Mouse (Mus musculus) liver, embryonic 16.5 days (tissue): ENCODE data around the gene Dscam. TPM values are rescaled to one million over a fixed set of nuclear protein-coding genes. Genes with fewer than 3 reads are reported as not detected.

Source experiments
- ATAC-seq: fragments of 200-750 bp; cut with Nextera tagmentation; 2 replicates; pipeline ENCODE4 v1.8.0; 2017; ENCODE audit warnings: low read depth, mild to moderate bottlenecking, moderate number of reproducible peaks, moderate library complexity
- H3K27ac ChIP-seq: fragments of 300-500 bp; sonication (generic); 2 replicates; pipeline ENCODE4 v1.5.1; 2014; ENCODE audit warnings: mild to moderate bottlenecking, low read length
- H3K27me3 ChIP-seq: fragments of 300-500 bp; sonication (generic); 2 replicates; pipeline ENCODE4 v1.6.1; 2014; ENCODE audit warnings: low read depth, low read length, mixed read lengths; ENCODE audit not compliant: control insufficient read depth, insufficient read depth
- H3K36me3 ChIP-seq: fragments of 300-500 bp; sonication (generic); 2 replicates; pipeline ENCODE4 v1.6.1; 2014; ENCODE audit warnings: mild to moderate bottlenecking; ENCODE audit not compliant: control insufficient read depth, insufficient read depth
- H3K4me1 ChIP-seq: fragments of 300-500 bp; sonication (generic); 2 replicates; pipeline ENCODE4 v1.6.1; 2014; ENCODE audit warnings: low read depth, low read length, mixed read lengths; ENCODE audit not compliant: control insufficient read depth
- H3K4me2 ChIP-seq: fragments of 300-500 bp; sonication (generic); 2 replicates; pipeline ENCODE4 v1.6.1; 2014; ENCODE audit warnings: low read depth, low read length, mixed read lengths
- H3K4me3 ChIP-seq: fragments of 300-500 bp; sonication (generic); 2 replicates; pipeline ENCODE4 v1.5.1; 2014; ENCODE audit warnings: low read depth, mild to moderate bottlenecking, low read length
- H3K9ac ChIP-seq: fragments of 300-500 bp; sonication (generic); 2 replicates; pipeline ENCODE4 v1.6.1; 2014; ENCODE audit warnings: low read depth, low read length
- H3K9me3 ChIP-seq: fragments of 300-500 bp; sonication (generic); replicated peaks from 2 replicates; pipeline ENCODE4 v1.6.1; 2016; ENCODE audit warnings: low read length; ENCODE audit not compliant: control insufficient read depth
- WGBS: fragments of 180-500 bp; shearing (Covaris S2); extraction: QIAGEN DNeasy Blood & Tissue Kit; methylation state at CpG from one replicate; pipeline ENCODE4 v1.1.7; 2014; ENCODE audit not compliant: insufficient replicate concordance; 5-methylcytosine and 5-hydroxymethylcytosine counted together
- polyA plus RNA-seq: library from polyadenylated mRNA; unstranded; fragments of >200 nt; fragmentation: Nextera tagmentation; extraction: Ambion mirVana; gene quantifications from 2 replicates; pipeline ENCODE4 v1.2.1, GENCODE M21; 2015

The Dscam gene
- polyA plus RNA-seq, 1 experiment from 2014 or later = not detected

DNA sequence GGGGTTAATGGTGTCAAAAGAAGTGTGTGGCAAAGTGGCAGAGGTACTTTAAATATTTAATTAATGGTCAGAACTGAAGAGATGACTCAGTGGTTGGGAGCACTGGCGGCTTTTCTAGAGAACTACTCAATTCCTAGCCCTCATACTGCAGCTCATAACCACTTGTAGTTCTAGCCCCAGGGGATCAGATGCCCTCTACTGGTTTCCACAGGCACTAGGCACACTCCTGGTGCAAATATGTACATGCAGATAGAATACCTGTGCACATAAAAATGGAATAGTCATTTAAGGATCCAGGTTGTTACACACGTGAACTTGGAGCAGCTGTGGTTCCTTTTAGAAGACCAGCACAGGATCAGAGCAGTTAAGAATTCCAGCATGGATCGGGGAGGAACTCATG, 509.5 kb downstream of the Dscam start:
- H3K9ac ChIP-seq = no peak overlapping the region
- H3K27me3 ChIP-seq = no peaks in the 10 kb centered on the region
- no peaks in the 10 kb centered on the region for H3K4me1 ChIP-seq
- no peak overlapping the region for H3K4me2 ChIP-seq
- WGBS = 64% methylated on average over 3 of the region's 3 CpGs
- H3K4me3 ChIP-seq = no peak overlapping the region
- no peak overlapping the region for H3K27ac ChIP-seq
- H3K9me3 ChIP-seq = no peaks in the 10 kb centered on the region
- H3K36me3 ChIP-seq = no peaks in the 10 kb centered on the region
- no peak for ATAC-seq

DNA sequence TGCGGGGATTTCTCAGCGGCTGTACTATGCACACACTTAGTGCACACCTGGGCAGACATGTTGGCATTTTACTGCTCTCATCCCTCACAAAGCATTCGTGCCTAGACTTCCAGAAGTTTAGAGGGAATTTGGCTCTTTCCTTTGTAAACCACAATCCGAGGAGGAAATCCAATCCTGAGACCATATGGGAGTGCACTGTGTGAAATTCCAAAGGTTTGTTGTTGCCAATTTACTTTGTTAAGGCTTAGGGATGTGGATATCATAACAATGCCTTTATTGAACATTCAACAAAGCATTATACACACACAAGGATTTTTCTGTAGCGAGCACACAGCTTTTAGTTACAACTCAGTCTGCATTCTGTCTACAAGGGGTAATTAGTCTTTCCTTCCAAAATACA, 511.3 kb downstream of the Dscam start:
- Histone ChIP-seq H3K4me3 (no peak overlapping the region), H3K4me1 (no peaks in the 10 kb centered on the region), H3K9me3 (no peaks in the 10 kb centered on the region), H3K27me3 (no peaks in the 10 kb centered on the region), H3K36me3 (no peaks in the 10 kb centered on the region), H3K27ac (no peak overlapping the region), H3K4me2 (no peak overlapping the region), H3K9ac (no peak overlapping the region)
- 43% methylated on average over 5 of the region's 5 CpGs for WGBS
- no peak for ATAC-seq

GRCm38 (mm10) chr16:96655548-96655947, 515.0 kb downstream of the Dscam start:
- no peak overlapping the region for H3K4me3 ChIP-seq
- no peak for ATAC-seq
- H3K4me2 ChIP-seq = no peak overlapping the region
- H3K4me1 ChIP-seq = no peaks in the 10 kb centered on the region
- H3K27ac ChIP-seq = no peak overlapping the region
- 62% methylated on average over 4 of the region's 4 CpGs for WGBS
- no peak overlapping the region for H3K9ac ChIP-seq
- no peaks in the 10 kb centered on the region for H3K36me3 ChIP-seq
- H3K27me3 ChIP-seq = no peaks in the 10 kb centered on the region
- no peaks in the 10 kb centered on the region for H3K9me3 ChIP-seq

- no peak overlapping the region for H3K27ac ChIP-seq
- no peaks in the 10 kb centered on the region for H3K36me3 ChIP-seq
- H3K9me3 ChIP-seq = no peaks in the 10 kb centered on the region
- no peak overlapping the region for H3K9ac ChIP-seq
- no peak for ATAC-seq
- no peak overlapping the region for H3K4me2 ChIP-seq
- no peak overlapping the region for H3K4me3 ChIP-seq
- H3K4me1 ChIP-seq = no peaks in the 10 kb centered on the region
- no peaks in the 10 kb centered on the region for H3K27me3 ChIP-seq
- WGBS = 18% methylated on average over 4 of the region's 4 CpGs
Observed at GRCm38 (mm10) chr16:96654054-96654453, 516.5 kb downstream of the Dscam start.

DNA sequence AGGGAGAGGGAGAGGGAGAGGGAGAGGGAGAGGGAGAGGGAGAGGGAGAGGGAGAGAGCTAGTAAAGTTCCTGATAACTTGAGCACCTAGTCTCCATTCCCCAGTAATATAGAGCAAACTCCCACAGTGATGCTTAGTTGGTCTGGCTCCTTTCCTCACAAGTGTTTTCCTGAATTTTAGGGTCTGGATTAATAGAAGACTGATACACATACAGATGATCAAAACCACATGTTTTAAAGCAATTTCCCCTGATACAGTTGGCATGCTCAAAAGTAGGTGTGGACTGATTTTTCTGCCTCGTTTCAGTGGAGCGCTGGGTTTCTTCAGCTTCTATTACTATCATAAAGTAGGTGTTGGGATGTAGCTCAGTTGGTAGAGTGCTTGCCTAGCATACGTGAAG, 519.1 kb downstream of the Dscam start:
- Histone ChIP-seq H3K4me1 (no peaks in the 10 kb centered on the region), H3K36me3 (no peaks in the 10 kb centered on the region), H3K27ac (no peak overlapping the region), H3K4me3 (no peak overlapping the region), H3K9ac (no peak overlapping the region), H3K27me3 (no peaks in the 10 kb centered on the region), H3K9me3 (no peaks in the 10 kb centered on the region), H3K4me2 (no peak overlapping the region)
- WGBS = 70% methylated on average over 3 of the region's 3 CpGs
- no peak for ATAC-seq

GRCm38 (mm10) chr16:96640101-96640500, 530.5 kb downstream of the Dscam start:
- Histone ChIP-seq H3K9me3 (no peaks in the 10 kb centered on the region), H3K4me1 (no peaks in the 10 kb centered on the region), H3K36me3 (no peaks in the 10 kb centered on the region), H3K9ac (no peak overlapping the region), H3K4me3 (no peak overlapping the region), H3K27ac (no peak overlapping the region), H3K27me3 (no peaks in the 10 kb centered on the region), H3K4me2 (no peak overlapping the region)
- ATAC-seq = no peak
- WGBS = 22% methylated on average over 3 of the region's 3 CpGs

DNA sequence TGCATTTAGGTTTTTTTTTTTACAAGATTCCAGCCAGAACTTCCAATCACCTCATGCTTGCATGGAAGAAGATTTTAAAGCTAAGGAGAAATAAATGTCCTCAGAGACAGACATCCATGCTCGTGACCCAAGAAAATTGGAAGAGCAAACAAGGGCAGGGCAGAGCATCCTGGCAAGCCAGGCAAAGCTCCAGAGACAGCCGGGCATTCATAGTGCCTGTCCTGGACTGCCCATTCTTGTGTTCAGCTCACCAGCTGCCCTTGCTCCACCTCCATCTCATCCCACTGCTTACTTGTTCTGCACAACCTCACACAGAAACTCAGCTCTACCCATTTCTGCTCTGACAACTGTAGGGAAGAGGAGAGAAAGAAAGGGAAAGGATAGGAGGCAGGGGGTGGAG, 534.6 kb downstream of the Dscam start:
- no peak overlapping the region for H3K27ac ChIP-seq
- no peaks in the 10 kb centered on the region for H3K9me3 ChIP-seq
- ATAC-seq = no peak
- H3K36me3 ChIP-seq = no peaks in the 10 kb centered on the region
- no peak overlapping the region for H3K9ac ChIP-seq
- H3K27me3 ChIP-seq = no peaks in the 10 kb centered on the region
- H3K4me1 ChIP-seq = no peaks in the 10 kb centered on the region
- H3K4me2 ChIP-seq = no peak overlapping the region
- H3K4me3 ChIP-seq = no peak overlapping the region
- 47% methylated on average over 2 of the region's 2 CpGs for WGBS

DNA sequence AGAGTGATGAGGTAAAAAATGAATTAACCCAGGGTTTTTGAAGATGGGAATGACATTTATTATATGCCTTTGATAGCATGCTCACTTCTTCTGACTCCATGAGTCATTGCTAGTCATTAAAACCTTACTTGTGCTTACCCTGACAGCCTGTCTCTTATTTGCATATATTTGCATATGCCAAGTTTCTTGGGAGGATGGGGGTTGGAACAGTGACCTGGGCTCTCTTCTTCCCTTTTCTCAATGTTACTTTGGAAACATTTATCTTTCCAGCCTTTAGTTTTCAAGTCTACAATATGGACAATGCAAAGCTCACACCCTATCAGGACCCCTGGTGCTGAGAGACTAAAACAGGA, 535.8 kb downstream of the Dscam start:
- ATAC-seq = no peak
- H3K4me1 ChIP-seq = no peaks in the 10 kb centered on the region
- no peak overlapping the region for H3K27ac ChIP-seq
- no peaks in the 10 kb centered on the region for H3K9me3 ChIP-seq
- no peaks in the 10 kb centered on the region for H3K27me3 ChIP-seq
- H3K9ac ChIP-seq = no peak overlapping the region
- H3K36me3 ChIP-seq = no peaks in the 10 kb centered on the region
- H3K4me2 ChIP-seq = no peak overlapping the region
- no peak overlapping the region for H3K4me3 ChIP-seq

GRCm38 (mm10) chr16:96634097-96634790, 536.3 kb downstream of the Dscam start:
- Histone ChIP-seq H3K36me3 (no peaks in the 10 kb centered on the region), H3K9me3 (no peaks in the 10 kb centered on the region), H3K9ac (no peak overlapping the region), H3K4me3 (no peak overlapping the region), H3K4me2 (no peak overlapping the region), H3K27me3 (no peaks in the 10 kb centered on the region), H3K4me1 (no peaks in the 10 kb centered on the region), H3K27ac (no peak overlapping the region)
- 61% methylated on average over 4 of the region's 4 CpGs for WGBS
- ATAC-seq = no peak
